Mouse (Mus musculus): ENCODE measurements around the gene Mfsd4a. TPM values are rescaled to one million over a fixed set of nuclear protein-coding genes. Genes with fewer than 3 reads are reported as not detected.
A peak's percentile ranks its signal among the peaks of the same experiment; 100 is the strongest.

Mfsd4a gene
- polyA plus RNA-seq, 1 experiment, result not detected

- TF ChIP-seq CTCF (IDR thresholded peaks at IDR 0.05; ENCODE audit: control insufficient read depth, insufficient read depth, low read length) (no peak), POLR2A (IDR thresholded peaks at IDR 0.05; ENCODE audit: borderline replicate concordance, control insufficient read depth, low read depth, low read length) (no peak)
- no peak overlapping the region for H3K4me3 ChIP-seq (replicated peaks; ENCODE audit: control insufficient read depth, low read depth, low read length)
- 91% methylated on average over 7 of the region's 7 CpGs for WGBS
- no peak overlapping the region for H3K27ac ChIP-seq (ENCODE audit: control insufficient read depth, insufficient read depth, low read depth, low read length, poor library complexity)
- no peaks in the 10 kb centered on the region for H3K4me1 ChIP-seq (ENCODE audit: control insufficient read depth, insufficient read depth, low read length)
Measured at GRCm38 (mm10) chr1:132019876-132020275, 48.0 kb downstream of the Mfsd4a start.

- no peaks in the 10 kb centered on the region for H3K4me1 ChIP-seq (ENCODE audit: control insufficient read depth, insufficient read depth, low read length)
- H3K4me3 ChIP-seq (replicated peaks; ENCODE audit: control insufficient read depth, low read depth, low read length), result no peak overlapping the region
- no peak for TF ChIP-seq POLR2A (IDR thresholded peaks at IDR 0.05; ENCODE audit: borderline replicate concordance, control insufficient read depth, low read depth, low read length)
- no peak for TF ChIP-seq CTCF (IDR thresholded peaks at IDR 0.05; ENCODE audit: control insufficient read depth, insufficient read depth, low read length)
- H3K27ac ChIP-seq (ENCODE audit: control insufficient read depth, insufficient read depth, low read depth, low read length, poor library complexity), result no peak overlapping the region
- 97% methylated on average over 1 of the region's 1 CpGs for WGBS
Measured at GRCm38 (mm10) chr1:132016691-132017090, 51.2 kb downstream of the Mfsd4a start.

DNA sequence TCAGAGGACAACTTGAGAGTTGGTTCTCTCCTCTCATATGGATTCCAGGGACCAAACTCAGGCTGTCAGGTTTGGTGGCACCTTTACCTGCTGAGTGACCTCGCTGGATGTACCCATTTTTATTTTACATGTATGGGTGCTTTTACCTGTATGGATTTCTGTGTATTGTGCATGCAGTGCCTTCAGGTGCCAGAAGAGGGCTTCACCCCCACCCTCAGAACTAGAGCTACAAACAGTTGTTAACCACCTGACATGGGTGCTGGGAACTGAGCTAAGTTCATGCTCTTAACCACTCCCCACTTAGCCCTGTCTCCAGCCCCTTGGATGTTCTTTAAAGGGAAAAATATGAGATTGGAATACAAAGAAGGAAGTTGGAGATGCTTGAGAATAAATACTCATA is 53.1 kb downstream of the Mfsd4a start:
- TF ChIP-seq POLR2A (IDR thresholded peaks at IDR 0.05; ENCODE audit: borderline replicate concordance, control insufficient read depth, low read depth, low read length), result no peak
- no peak; the same call in 1 of the 2 replicates for TF ChIP-seq CTCF (IDR thresholded peaks at IDR 0.05; ENCODE audit: control insufficient read depth, insufficient read depth, low read length)
- Histone ChIP-seq H3K4me1 (ENCODE audit: control insufficient read depth, insufficient read depth, low read length) (peaks cover 3% of the 10 kb centered on the region; the same call in 1 of the 2 replicates), H3K4me3 (replicated peaks; ENCODE audit: control insufficient read depth, low read depth, low read length) (no peak overlapping the region), H3K27ac (ENCODE audit: control insufficient read depth, insufficient read depth, low read depth, low read length, poor library complexity) (no peak overlapping the region)
- WGBS, result 97% methylated on average over 1 of the region's 1 CpGs

GRCm38 (mm10) chr1:132012861-132013260 is 55.0 kb downstream of the Mfsd4a start:
- H3K4me1 ChIP-seq (ENCODE audit: control insufficient read depth, insufficient read depth, low read length), result peaks cover 4% of the 10 kb centered on the region
- no peak for TF ChIP-seq POLR2A (IDR thresholded peaks at IDR 0.05; ENCODE audit: borderline replicate concordance, control insufficient read depth, low read depth, low read length)
- TF ChIP-seq CTCF (IDR thresholded peaks at IDR 0.05; ENCODE audit: control insufficient read depth, insufficient read depth, low read length), result no peak
- no peak overlapping the region for H3K4me3 ChIP-seq (replicated peaks; ENCODE audit: control insufficient read depth, low read depth, low read length)
- WGBS, result 84% methylated on average over 8 of the region's 8 CpGs
- H3K27ac ChIP-seq (ENCODE audit: control insufficient read depth, insufficient read depth, low read depth, low read length, poor library complexity), result no peak overlapping the region

DNA sequence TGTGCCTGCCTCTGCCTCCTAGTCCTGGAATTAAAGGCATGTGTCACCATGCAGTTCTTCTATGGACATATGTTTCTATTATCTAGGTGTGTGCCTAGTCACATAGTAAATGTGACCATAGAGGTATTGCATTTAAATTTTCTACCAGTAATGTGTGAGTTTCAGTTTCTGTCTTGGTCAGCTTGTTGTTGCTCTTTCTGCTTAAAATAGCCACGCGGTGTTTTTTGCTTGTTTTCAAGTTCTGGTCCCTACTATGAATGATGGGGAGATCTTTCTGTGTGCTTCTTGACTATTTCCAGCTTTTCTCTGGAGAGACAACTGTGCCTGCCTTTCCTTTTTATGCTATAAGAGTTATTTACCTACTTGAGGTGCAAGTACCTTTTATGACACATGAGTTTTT is 56.1 kb downstream of the Mfsd4a start:
- 26% methylated on average over 2 of the region's 2 CpGs for WGBS
- Histone ChIP-seq H3K4me1 (ENCODE audit: control insufficient read depth, insufficient read depth, low read length) (peaks cover 4% of the 10 kb centered on the region), H3K4me3 (replicated peaks; ENCODE audit: control insufficient read depth, low read depth, low read length) (no peak overlapping the region), H3K27ac (ENCODE audit: control insufficient read depth, insufficient read depth, low read depth, low read length, poor library complexity) (no peak overlapping the region)
- TF ChIP-seq POLR2A (IDR thresholded peaks at IDR 0.05; ENCODE audit: borderline replicate concordance, control insufficient read depth, low read depth, low read length) (no peak), CTCF (IDR thresholded peaks at IDR 0.05; ENCODE audit: control insufficient read depth, insufficient read depth, low read length) (no peak)

GRCm38 (mm10) chr1:132010632-132011501 is 57.0 kb downstream of the Mfsd4a start:
- no peak for TF ChIP-seq CTCF (IDR thresholded peaks at IDR 0.05; ENCODE audit: control insufficient read depth, insufficient read depth, low read length)
- no peak for TF ChIP-seq POLR2A (IDR thresholded peaks at IDR 0.05; ENCODE audit: borderline replicate concordance, control insufficient read depth, low read depth, low read length)
- H3K4me1 ChIP-seq (ENCODE audit: control insufficient read depth, insufficient read depth, low read length), result peaks cover 4% of the 10 kb centered on the region
- WGBS, result 26% methylated on average over 17 of the region's 17 CpGs

DNA sequence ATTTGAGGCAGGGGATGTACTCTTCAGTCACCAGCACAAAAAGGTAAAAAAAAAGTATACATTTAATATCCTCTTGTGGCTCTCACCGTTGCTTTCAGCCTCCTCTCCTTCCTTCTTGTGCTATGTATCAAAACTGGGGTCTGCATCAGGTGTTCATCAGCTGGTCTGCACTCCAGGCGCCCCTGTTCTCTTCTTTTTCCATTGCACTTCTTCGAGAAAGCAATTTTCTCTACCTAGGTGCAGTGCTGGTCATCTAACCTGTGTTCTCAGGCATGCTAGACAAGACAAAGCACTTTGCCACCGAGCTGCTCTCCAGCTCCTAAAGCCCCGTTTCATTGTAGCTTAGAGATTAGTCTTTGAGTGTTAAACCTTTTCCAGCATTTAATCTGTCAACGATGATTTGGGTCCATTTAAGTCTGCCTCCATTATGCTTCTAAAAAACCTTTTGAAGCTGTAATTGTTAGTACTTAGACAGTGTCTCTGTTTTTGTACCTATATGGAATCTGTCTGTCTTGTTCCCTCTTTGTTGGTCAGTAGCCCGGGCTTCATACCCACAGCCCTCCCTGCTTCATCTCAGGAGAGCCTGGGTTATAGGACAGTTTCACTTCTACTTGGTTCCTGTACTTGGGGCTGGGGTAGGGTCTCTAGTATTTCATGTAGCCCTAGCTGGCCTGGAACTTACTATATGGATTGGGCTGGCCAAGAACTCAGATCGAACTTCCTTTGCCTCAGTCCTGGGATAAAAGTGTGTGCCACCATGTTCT is 58.8 kb downstream of the Mfsd4a start:
- WGBS, result 6% methylated on average over 8 of the region's 8 CpGs
- no peak for TF ChIP-seq POLR2A (IDR thresholded peaks at IDR 0.05; ENCODE audit: borderline replicate concordance, control insufficient read depth, low read depth, low read length)
- TF ChIP-seq CTCF (IDR thresholded peaks at IDR 0.05; ENCODE audit: control insufficient read depth, insufficient read depth, low read length), result no peak
- Histone ChIP-seq H3K27ac (ENCODE audit: control insufficient read depth, insufficient read depth, low read depth, low read length, poor library complexity) (peak overlapping the region; percentile 44), H3K4me3 (replicated peaks; ENCODE audit: control insufficient read depth, low read depth, low read length) (peak overlapping the region; percentile 69), H3K4me1 (ENCODE audit: control insufficient read depth, insufficient read depth, low read length) (peaks cover 7% of the 10 kb centered on the region)

More at GRCm38 (mm10) chr1:132010632-132011501, 57.0 kb downstream of the Mfsd4a start:
- Histone ChIP-seq H3K27ac (ENCODE audit: control insufficient read depth, insufficient read depth, low read depth, low read length, poor library complexity) (peak overlapping the region; percentile 74), H3K4me3 (replicated peaks; ENCODE audit: control insufficient read depth, low read depth, low read length) (peak overlapping the region; percentile 41)
